Mouse (Mus musculus): ENCODE measurements at regions not wholly inside any gene's neighbourhood (a gene's known extent, or its start where the extent isn't known, plus 50 kb on each side); places are given as distances from the start of the nearest gene placed in this dataset.
"Not testable (repeated sequence)": the region's sequence is repeated elsewhere in the genome, so short reads cannot be mapped to it uniquely, and the experiment has no call there.

GRCm38 (mm10) chr15:96031085-96031780 is 240.6 kb downstream of the Ano6 start:
- DNase-seq (ENCODE audit: low read depth): no peak

- DNase-seq (ENCODE audit: low read depth): no peak
Measured at GRCm38 (mm10) chr15:96035273-96035672, 244.6 kb downstream of the Ano6 start.

DNA sequence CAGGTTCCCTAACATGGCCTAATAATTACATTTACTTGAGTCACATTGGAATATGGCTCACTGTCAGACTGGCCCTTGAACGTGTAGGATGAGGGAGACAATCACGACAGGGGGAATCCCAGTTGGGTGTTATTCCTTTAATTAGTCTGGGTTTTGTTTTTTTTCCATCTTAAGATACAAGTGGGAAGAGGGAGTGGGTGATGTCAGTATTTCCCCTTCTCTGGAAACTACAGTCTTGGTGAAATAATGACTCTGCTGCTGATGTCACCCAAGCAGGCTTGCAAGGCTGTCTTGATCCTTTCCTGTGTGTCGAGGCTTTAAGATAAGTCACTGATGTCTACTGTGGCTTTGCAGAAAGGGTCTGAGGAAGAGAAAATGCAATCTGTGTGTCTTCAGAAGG is 241.8 kb upstream of the Arid2 start:
- no peak for DNase-seq (ENCODE audit: low read depth)

- no peak for DNase-seq (ENCODE audit: low read depth)
Measured at GRCm38 (mm10) chr15:96046651-96047050, 240.7 kb upstream of the Arid2 start.

GRCm38 (mm10) chr15:96050416-96050815 is 236.9 kb upstream of the Arid2 start:
- peak; percentile 2 for DNase-seq (ENCODE audit: low read depth)

GRCm38 (mm10) chr15:96052586-96052985 is 234.7 kb upstream of the Arid2 start:
- DNase-seq (ENCODE audit: low read depth): no peak

GRCm38 (mm10) chr15:96055361-96055760 is 232.0 kb upstream of the Arid2 start:
- no peak for DNase-seq (ENCODE audit: low read depth)

GRCm38 (mm10) chr15:96055796-96056473 is 231.4 kb upstream of the Arid2 start:
- no peak for DNase-seq (ENCODE audit: low read depth)

- DNase-seq (ENCODE audit: low read depth): no peak
Measured at GRCm38 (mm10) chr15:96059623-96060022, 227.7 kb upstream of the Arid2 start.

DNA sequence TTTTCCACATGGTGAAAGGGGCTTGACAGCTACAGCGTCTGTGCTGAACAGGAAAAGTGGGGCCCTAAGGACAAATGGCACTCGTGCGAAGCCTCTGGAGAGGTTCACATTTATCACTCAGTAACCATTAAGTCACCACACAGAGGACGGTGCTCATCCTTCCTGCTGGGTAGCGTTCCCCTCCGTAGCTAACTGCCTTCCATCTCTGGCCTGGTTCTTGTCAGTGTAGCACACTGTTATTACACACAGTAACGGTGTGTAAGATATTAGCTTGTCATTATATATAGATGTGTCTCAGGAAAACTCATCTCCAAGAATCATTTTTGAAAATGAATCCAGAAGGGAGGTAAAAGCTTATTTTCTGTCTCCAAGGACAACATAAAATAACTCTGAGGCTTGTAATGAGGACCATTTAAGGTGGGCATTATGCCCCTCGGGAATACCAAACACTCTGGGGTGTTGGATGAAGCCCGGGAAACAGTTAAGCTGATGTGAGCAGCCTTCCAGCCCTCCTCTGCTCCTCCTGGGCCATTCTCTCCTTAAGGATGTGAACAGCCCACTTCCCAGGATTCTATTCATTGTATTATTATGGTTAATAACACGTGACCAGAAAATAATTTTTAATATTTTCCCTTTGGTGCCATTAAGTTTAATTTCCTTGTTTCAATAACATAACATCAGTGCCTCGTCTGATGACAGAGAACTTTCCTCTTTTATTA is 222.7 kb upstream of the Arid2 start:
- DNase-seq (ENCODE audit: low read depth): no peak

- no peak for DNase-seq (ENCODE audit: low read depth)
Measured at GRCm38 (mm10) chr15:96075615-96076014, 211.7 kb upstream of the Arid2 start.

DNA sequence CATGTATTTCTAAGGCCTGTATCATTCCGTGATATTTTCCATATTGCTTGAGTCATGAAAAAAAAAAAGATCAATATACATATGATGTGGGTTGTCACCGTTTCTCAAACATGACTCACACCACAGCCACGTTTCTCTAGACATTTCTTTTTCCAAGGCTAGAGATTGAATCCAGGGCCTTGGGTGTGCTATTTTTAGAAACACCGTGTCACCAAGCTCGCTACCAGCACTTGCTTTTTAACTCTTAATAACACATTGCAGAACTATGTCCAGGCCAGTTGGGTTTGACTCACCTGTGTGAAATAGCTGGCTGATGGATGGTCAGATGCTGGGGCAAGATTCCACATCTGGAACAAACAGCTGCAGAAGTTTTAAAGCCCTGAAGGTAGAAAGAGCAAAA is 209.6 kb upstream of the Arid2 start:
- peak; percentile 2 for DNase-seq (ENCODE audit: low read depth)

DNA sequence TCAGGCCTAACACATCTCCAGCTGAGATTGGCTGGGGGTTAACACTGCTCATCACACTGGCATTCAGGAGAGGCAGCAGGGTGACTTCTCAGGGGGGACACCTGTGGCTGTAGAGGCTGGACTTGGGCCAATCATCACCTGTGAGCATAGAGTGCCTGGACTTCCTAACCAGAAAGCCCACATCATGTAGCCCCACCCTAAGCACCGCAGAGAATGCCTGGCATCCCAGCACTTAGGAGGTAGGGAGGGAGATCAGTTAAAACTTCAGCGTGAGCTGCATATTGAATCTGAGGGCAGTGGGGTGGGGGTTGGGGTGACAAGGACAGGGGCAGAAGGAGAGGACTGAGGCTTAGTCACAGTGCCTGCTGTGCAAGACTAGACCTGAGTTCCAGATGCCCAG is 208.7 kb upstream of the Arid2 start:
- DNase-seq (ENCODE audit: low read depth): no peak

DNA sequence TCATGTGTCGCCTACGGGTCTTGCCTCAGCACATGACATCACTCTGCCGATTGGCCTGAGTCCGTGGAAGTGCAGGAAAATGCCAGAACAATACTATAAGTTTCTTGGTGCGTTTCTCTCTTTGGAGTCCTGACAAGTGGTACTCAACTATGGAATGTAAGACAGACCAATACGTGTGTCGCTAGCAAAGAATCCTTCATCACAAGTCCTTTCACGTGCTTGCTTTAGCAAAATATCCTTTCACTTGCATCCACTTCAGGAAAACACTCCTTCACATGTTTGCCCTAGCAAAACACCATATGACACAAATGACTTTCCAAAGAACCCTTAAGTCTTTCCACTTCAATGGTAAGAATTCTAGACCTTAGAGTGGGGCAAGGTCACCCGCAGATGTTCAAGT is 197.6 kb upstream of the Arid2 start:
- no peak for DNase-seq (ENCODE audit: low read depth)

- DNase-seq (ENCODE audit: low read depth): no peak
Measured at GRCm38 (mm10) chr15:96096438-96096837, 190.9 kb upstream of the Arid2 start.

DNA sequence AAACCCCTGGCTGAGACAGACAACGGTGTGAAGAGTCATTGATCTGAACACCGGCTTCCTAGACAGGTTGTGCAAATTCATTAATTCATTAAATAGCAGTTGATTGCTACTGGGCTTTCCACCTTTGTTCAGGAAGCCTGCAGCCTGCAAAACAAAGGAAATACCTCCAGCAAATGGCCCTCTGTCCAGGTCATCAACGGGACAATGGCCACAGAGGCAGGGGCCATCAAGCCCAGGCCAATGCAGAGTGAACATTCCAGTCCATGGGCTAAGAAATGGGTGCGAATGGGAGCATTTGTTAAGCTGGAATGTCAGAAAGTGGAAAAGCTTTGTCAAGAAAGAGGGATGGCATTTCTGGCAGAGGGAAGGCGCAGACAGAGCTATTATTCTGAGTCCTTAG is 188.5 kb upstream of the Arid2 start:
- no peak for DNase-seq (ENCODE audit: low read depth)

GRCm38 (mm10) chr15:96099844-96100640 is 187.3 kb upstream of the Arid2 start:
- not testable (repeated sequence) for DNase-seq (ENCODE audit: low read depth)

DNA sequence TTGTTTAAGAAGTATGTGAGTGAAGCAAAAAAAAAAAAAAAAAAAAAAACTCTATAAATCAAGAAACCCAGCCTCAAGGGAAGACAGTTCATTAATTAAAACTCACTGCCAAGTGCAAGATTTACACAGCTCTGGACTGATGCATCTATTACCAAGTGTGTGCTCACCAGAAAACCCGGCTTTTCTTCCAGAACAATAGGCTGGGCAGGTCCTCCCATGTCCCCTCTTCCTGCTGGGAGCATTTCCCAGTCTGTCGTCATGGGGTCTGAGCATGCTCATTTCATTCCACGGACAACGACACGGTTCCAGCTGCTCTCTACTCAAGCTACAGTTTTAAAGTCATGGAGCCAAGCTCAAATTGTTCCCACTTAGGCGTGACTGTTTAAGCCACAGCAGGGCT is 183.6 kb upstream of the Arid2 start:
- no peak for DNase-seq (ENCODE audit: low read depth)

DNA sequence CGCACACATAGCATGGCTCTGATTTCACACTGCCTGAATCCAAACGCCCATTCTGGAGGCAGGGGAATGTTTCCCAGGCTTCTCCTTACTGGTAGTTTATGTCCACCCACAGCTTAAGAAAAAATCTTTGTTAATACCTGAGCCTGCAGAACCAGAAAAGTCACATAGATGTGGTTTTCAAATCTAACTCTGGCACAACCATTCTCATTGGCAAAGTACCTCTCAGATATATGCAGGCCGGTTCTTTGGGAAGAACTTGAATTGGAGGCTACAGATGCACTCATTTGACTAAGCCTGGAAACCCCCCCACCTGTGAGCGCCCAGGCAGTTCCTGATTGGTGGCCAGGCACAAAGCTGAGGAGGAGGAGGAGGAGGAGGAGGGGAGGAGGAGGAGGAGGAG is 179.8 kb upstream of the Arid2 start:
- no peak for DNase-seq (ENCODE audit: low read depth)

- no peak for DNase-seq (ENCODE audit: low read depth)
Measured at GRCm38 (mm10) chr15:96113091-96113490, 174.2 kb upstream of the Arid2 start.

DNA sequence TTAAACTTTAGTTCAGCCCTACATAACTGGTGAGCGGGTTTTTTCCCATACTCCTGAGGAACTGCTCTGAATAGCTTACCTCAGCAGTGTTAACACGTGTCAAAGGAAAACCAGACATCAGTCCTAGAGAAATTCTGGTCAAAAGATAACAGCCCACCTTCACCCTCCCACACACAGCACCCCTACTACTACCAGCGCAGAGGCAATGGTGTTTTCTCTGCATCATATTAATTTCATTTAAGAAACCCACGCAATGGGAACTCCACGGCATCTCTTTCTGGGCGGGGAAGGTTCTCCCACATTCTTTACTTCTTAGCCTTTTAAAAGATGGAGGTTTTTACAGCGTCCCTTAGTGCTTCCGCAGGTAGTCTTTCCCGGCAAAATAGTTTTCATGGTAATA is 172.7 kb upstream of the Arid2 start:
- no peak for DNase-seq (ENCODE audit: low read depth)

- no peak for DNase-seq (ENCODE audit: low read depth)
Measured at GRCm38 (mm10) chr15:96115196-96115595, 172.1 kb upstream of the Arid2 start.
